Comparison of ENCODE assay signal across 9 mouse cellular contexts in genomic region chr1:86053198-86053921, GRCm38 (mm10). TPM values are rescaled to one million over a fixed set of nuclear protein-coding genes. Genes with fewer than 3 reads are reported as not detected.
DNase-seq lines count a peak whose midpoint lies in the region; ATAC-seq lines count a peak whose summit lies in the region.
"Had no signal": no experiment of that assay in that cellular context is flagged by ENCODE, and none has a peak within 500 bp of the region (broad histone marks: within the 10 kb centered on the region; RNA-seq: fewer than 3 reads in every experiment).

No protein-coding gene starts in this region.

- intact Hi-C loops in heart, postnatal 10 days (cut with DNase I): no loop called here

- no peaks in the 10 kb centered on the region for H3K9me3 ChIP-seq in embryonic facial prominence, embryonic 14.5 days (ENCODE audit: control insufficient read depth, low read length)
- H3K9me3 ChIP-seq in embryonic facial prominence, embryonic 10.5 days: no peaks in the 10 kb centered on the region
- H3K9me3 ChIP-seq in limb, embryonic 15.5 days: no peaks in the 10 kb centered on the region

- peak; percentile 41; the same call in 1 of the 2 replicates for ATAC-seq in embryonic facial prominence, embryonic 14.5 days (ENCODE audit: low read depth)
- ATAC-seq in limb, embryonic 15.5 days (ENCODE audit: insufficient number of reproducible peaks, low FRiP score, low TSS enrichment, low read depth): peak; percentile 62; the same call in 1 of the 2 replicates

- peak; percentile 61 for DNase-seq in embryonic facial prominence, embryonic 14.5 days (ENCODE audit: low spot score)
- DNase-seq in embryonic facial prominence, embryonic 10.5 days (ENCODE audit: low spot score): no peak
- peak; percentile 71 for DNase-seq in 3134 (ENCODE audit: extremely low read depth, insufficient read length, low spot score)
- DNase-seq in cerebellum, postnatal 36 days: peak; percentile 81 to 83
- peak; percentile 86 to 87 for DNase-seq in heart, postnatal 10 days
- DNase-seq in lung, postnatal 10 days: no peak
- no peak for DNase-seq in urinary bladder, adult 2 months (ENCODE audit: low spot score)

- 0 out of 2 replicates have a peak overlapping the region, but pooled peaks have one; percentile 28 for H3K27ac ChIP-seq in embryonic facial prominence, embryonic 14.5 days (replicated peaks; ENCODE audit: low read depth, low read length)
- no peak overlapping the region for H3K27ac ChIP-seq in embryonic facial prominence, embryonic 10.5 days (replicated peaks)
- peak overlapping the region; percentile 65 for H3K27ac ChIP-seq in limb, embryonic 15.5 days

- H3K9ac ChIP-seq in embryonic facial prominence, embryonic 14.5 days (ENCODE audit: low read depth, low read length): no peak overlapping the region; the same call in 1 of the 2 replicates
- H3K9ac ChIP-seq in limb, embryonic 15.5 days: no peak overlapping the region

- H3K4me3 ChIP-seq in embryonic facial prominence, embryonic 14.5 days (ENCODE audit: low read depth, low read length): no peak overlapping the region
- no peak overlapping the region for H3K4me3 ChIP-seq in embryonic facial prominence, embryonic 10.5 days
- no peak overlapping the region for H3K4me3 ChIP-seq in limb, embryonic 15.5 days

- no peaks in the 10 kb centered on the region for H3K4me1 ChIP-seq in embryonic facial prominence, embryonic 14.5 days (ENCODE audit: control insufficient read depth, insufficient read depth, low read length)
- H3K4me1 ChIP-seq in embryonic facial prominence, embryonic 10.5 days: no peaks in the 10 kb centered on the region
- H3K4me1 ChIP-seq in limb, embryonic 15.5 days: peaks cover 17% of the 10 kb centered on the region; the same call in 1 of the 2 replicates

- 59% methylated on average over 12 of the region's 12 CpGs for WGBS in embryonic facial prominence, embryonic 14.5 days
- WGBS in embryonic facial prominence, embryonic 10.5 days: 89% methylated on average over 12 of the region's 12 CpGs
- 65% methylated on average over 12 of the region's 12 CpGs for WGBS in limb, embryonic 15.5 days

- H3K4me2 ChIP-seq in embryonic facial prominence, embryonic 14.5 days (ENCODE audit: low read depth, low read length): no peak overlapping the region
- no peak overlapping the region for H3K4me2 ChIP-seq in limb, embryonic 15.5 days

- H3K36me3 ChIP-seq in embryonic facial prominence, embryonic 14.5 days (ENCODE audit: control insufficient read depth, insufficient read depth, low read length): no peaks in the 10 kb centered on the region
- H3K36me3 ChIP-seq in embryonic facial prominence, embryonic 10.5 days (replicated peaks): no peaks in the 10 kb centered on the region
- H3K36me3 ChIP-seq in limb, embryonic 15.5 days: no peaks in the 10 kb centered on the region

- H3K27me3 ChIP-seq in embryonic facial prominence, embryonic 14.5 days (replicated peaks; ENCODE audit: control insufficient read depth, insufficient read depth, low read length): peaks cover 9% of the 10 kb centered on the region
- peaks cover 9% of the 10 kb centered on the region for H3K27me3 ChIP-seq in embryonic facial prominence, embryonic 10.5 days (replicated peaks; ENCODE audit: low read depth, poor library complexity, severe bottlenecking)
- peaks cover 8% of the 10 kb centered on the region for H3K27me3 ChIP-seq in limb, embryonic 15.5 days

RNA-seq across cellular contexts. Expression of gene 2810459M11Rik, which starts 7.7 kb away (rescaled TPM):
- polyA plus RNA-seq in embryonic facial prominence, embryonic 14.5 days (2014; fragmentation: Nextera tagmentation; extraction: Ambion mirVana): 0.68 and 1.4 TPM in 2 replicates
- polyA plus RNA-seq in embryonic facial prominence, embryonic 10.5 days (2016; fragmentation: Nextera tagmentation; extraction: Ambion mirVana): 0.21 and 0.33 TPM in 2 replicates
- not detected for total RNA-seq in heart, postnatal 10 days (2021)
- 0.29 and 0.47 TPM in 2 replicates for polyA plus RNA-seq in limb, embryonic 15.5 days (2015; fragmentation: Nextera tagmentation; extraction: Ambion mirVana)
- 0.75 and 0.78 TPM in 2 replicates for polyA plus RNA-seq in urinary bladder, adult 2 months (2012; rRNA removed)
- polyA plus RNA-seq: C2C12 had no signal

RNA-seq across cellular contexts. Expression of gene Psmd1, which starts 10.8 kb away (rescaled TPM):
- polyA plus RNA-seq in embryonic facial prominence, embryonic 14.5 days (2014; fragmentation: Nextera tagmentation; extraction: Ambion mirVana): 159 and 174 TPM in 2 replicates
- 228 and 231 TPM in 2 replicates for polyA plus RNA-seq in embryonic facial prominence, embryonic 10.5 days (2016; fragmentation: Nextera tagmentation; extraction: Ambion mirVana)
- total RNA-seq in heart, postnatal 10 days (2021): 100 to 1,000 TPM; 113 to 118 TPM
- polyA plus RNA-seq in limb, embryonic 15.5 days (2015; fragmentation: Nextera tagmentation; extraction: Ambion mirVana): 148 and 155 TPM in 2 replicates
- 62.3 and 71.6 TPM in 2 replicates for polyA plus RNA-seq in urinary bladder, adult 2 months (2012; rRNA removed)

RNA-seq across cellular contexts. Expression of gene Spata3, which starts 36.7 kb away (rescaled TPM):
- not detected in 2 replicates for polyA plus RNA-seq in embryonic facial prominence, embryonic 14.5 days (2014; fragmentation: Nextera tagmentation; extraction: Ambion mirVana)
- not detected in 2 replicates for polyA plus RNA-seq in embryonic facial prominence, embryonic 10.5 days (2016; fragmentation: Nextera tagmentation; extraction: Ambion mirVana)
- total RNA-seq in heart, postnatal 10 days (2021): not detected
- polyA plus RNA-seq in limb, embryonic 15.5 days (2015; fragmentation: Nextera tagmentation; extraction: Ambion mirVana): not detected in 2 replicates
- not detected in 2 replicates for polyA plus RNA-seq in urinary bladder, adult 2 months (2012; rRNA removed)
- polyA plus RNA-seq: C2C12 had no signal

RNA-seq across cellular contexts. Expression of gene Htr2b, which starts 58.4 kb away (rescaled TPM):
- polyA plus RNA-seq in embryonic facial prominence, embryonic 14.5 days (2014; fragmentation: Nextera tagmentation; extraction: Ambion mirVana): 1.2 and 2.0 TPM in 2 replicates
- polyA plus RNA-seq in embryonic facial prominence, embryonic 10.5 days (2016; fragmentation: Nextera tagmentation; extraction: Ambion mirVana): 0.18 and 0.71 TPM in 2 replicates
- under 1 TPM in 1 of 2 experiments, not detected in 1; 0.35 TPM for total RNA-seq in heart, postnatal 10 days (2021)
- 0.92 and 1.5 TPM in 2 replicates for polyA plus RNA-seq in limb, embryonic 15.5 days (2015; fragmentation: Nextera tagmentation; extraction: Ambion mirVana)
- polyA plus RNA-seq in urinary bladder, adult 2 months (2012; rRNA removed): 0.22 and 0.40 TPM in 2 replicates

Comparison
In these comparisons a context has a peak if more than half of its experiments do, and no peak if none do; other contexts are left out.
1. DNase-seq: peak in embryonic facial prominence, embryonic 14.5 days (single experiment), 3134 (single experiment), cerebellum, postnatal 36 days (2 of 2) and heart, postnatal 10 days (2 of 2); none in embryonic facial prominence, embryonic 10.5 days (single experiment), lung, postnatal 10 days (single experiment) and urinary bladder, adult 2 months (single experiment).